Mouse (Mus musculus) spleen, adult 2 months (tissue): ENCODE measurements around the gene Cd276.

Experiments
- CTCF ChIP-seq: fragments of 200-500 bp; IDR thresholded peaks from 2 replicates; pipeline ENCODE4 v1.5.1; 2011; ENCODE audit warnings: mild to moderate bottlenecking, inconsistent platforms; ENCODE audit not compliant: insufficient read depth, insufficient read length, insufficient replicate concordance; ENCODE audit errors: extremely low read depth
- POLR2A ChIP-seq: fragments of 200-500 bp; IDR thresholded peaks from 2 replicates; pipeline ENCODE4 v1.6.1; 2011; ENCODE audit warnings: low read depth, low read length, inconsistent platforms

DNA sequence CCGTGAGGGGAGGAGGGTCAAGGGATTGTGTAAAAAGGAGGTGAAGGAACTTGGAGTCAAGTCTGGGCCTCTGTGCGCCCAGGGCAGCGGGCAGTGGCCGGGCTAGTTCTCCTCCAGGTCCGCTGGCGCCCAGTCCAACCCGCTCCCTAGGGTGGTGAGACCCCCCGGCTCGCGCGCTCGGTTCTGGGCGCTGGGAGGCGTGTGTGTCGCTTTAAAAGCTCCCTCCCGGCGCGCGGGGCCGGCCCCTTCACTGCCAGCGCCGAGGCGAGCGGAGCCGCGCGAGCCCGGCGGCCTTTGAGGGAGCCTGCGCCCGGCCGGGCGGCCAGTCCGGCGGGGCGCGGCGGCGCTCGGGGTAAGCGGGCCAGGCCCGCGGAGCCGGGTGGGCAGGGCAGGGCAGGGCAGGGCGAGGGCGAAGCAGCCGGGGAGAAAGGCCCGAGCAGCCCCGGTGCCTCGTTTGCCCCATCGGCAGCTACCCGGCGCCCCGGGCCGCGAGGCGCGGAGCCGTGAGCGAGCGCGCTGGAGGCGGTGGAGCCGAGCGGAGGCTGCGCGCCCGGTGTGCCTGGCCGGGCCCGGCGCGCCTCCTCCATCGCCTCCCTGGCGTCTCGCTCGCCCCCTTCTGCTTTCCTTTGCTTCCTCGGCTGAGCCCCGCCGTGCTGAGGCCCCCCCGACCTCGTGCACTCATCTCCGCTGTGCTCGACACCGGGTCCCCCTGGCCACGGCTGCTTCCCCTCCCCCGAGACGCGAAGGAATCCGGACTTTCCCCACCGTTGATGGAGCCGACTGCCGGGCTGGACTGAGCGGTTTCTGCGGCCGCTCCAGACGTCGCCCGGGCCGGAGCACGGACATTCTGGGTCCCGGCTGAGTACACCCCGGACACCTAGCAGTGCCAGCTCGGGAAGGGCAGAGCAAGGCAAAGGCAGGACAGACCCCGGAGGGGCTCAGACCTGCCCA is 67.1 kb downstream of the Cd276 start, which contains the start of gene Insyn1:
- TF ChIP-seq CTCF: no peak
- TF ChIP-seq POLR2A: no peak
